Mouse (Mus musculus): ENCODE results near the gene Rab9. TPM values are rescaled to one million over a fixed set of nuclear protein-coding genes. Genes with fewer than 3 reads are reported as not detected.

Gene Rab9
- polyA plus RNA-seq, 1 experiment from 2014 or later, result 54.4 TPM

- Histone ChIP-seq H3K36me3 (ENCODE audit: control insufficient read depth, insufficient read depth, low read length) (no peaks in the 10 kb centered on the region), H3K27me3 (ENCODE audit: control insufficient read depth, insufficient read depth, low read length) (no peaks in the 10 kb centered on the region), H3K27ac (ENCODE audit: low read length) (no peak overlapping the region), H3K9me3 (replicated peaks; ENCODE audit: control insufficient read depth, low read length) (no peaks in the 10 kb centered on the region), H3K9ac (ENCODE audit: low read length) (no peak overlapping the region), H3K4me2 (ENCODE audit: low read depth, low read length) (no peak overlapping the region), H3K4me3 (replicated peaks; ENCODE audit: low read length) (no peak overlapping the region), H3K4me1 (ENCODE audit: control insufficient read depth, insufficient read depth, low read length) (no peaks in the 10 kb centered on the region)
- ATAC-seq (ENCODE audit: insufficient read depth, low FRiP score), result no peak
- 75% methylated on average over 3 of the region's 6 CpGs for WGBS
Observed at GRCm38 (mm10) chrX:166416196-166416595, 63.5 kb downstream of the Rab9 start.

GRCm38 (mm10) chrX:166407865-166408264 is 71.8 kb downstream of the Rab9 start:
- no peak overlapping the region for H3K27ac ChIP-seq (ENCODE audit: low read length)
- H3K4me2 ChIP-seq (ENCODE audit: low read depth, low read length), result no peak overlapping the region
- no peaks in the 10 kb centered on the region for H3K9me3 ChIP-seq (replicated peaks; ENCODE audit: control insufficient read depth, low read length)
- H3K36me3 ChIP-seq (ENCODE audit: control insufficient read depth, insufficient read depth, low read length), result no peaks in the 10 kb centered on the region
- no peaks in the 10 kb centered on the region for H3K4me1 ChIP-seq (ENCODE audit: control insufficient read depth, insufficient read depth, low read length)
- H3K27me3 ChIP-seq (ENCODE audit: control insufficient read depth, insufficient read depth, low read length), result no peaks in the 10 kb centered on the region; the same call in 1 of the 2 replicates
- no peak overlapping the region for H3K4me3 ChIP-seq (replicated peaks; ENCODE audit: low read length)
- H3K9ac ChIP-seq (ENCODE audit: low read length), result no peak overlapping the region
- no peak for ATAC-seq (ENCODE audit: insufficient read depth, low FRiP score)

Other genes with a start within 250 kb of the Rab9 start
- gene Gpm6b, start 241.0 kb downstream of the Rab9 start, polyA plus RNA-seq (2015; fragmentation: Nextera tagmentation; extraction: Ambion mirVana), result 39.0 and 39.6 TPM in 2 replicates
- gene Trappc2, start 39.3 kb downstream of the Rab9 start, polyA plus RNA-seq (2015; fragmentation: Nextera tagmentation; extraction: Ambion mirVana), result 26.8 and 31.4 TPM in 2 replicates
- 5.6 TPM in 2 replicates for gene Ofd1, start 39.2 kb downstream of the Rab9 start, polyA plus RNA-seq (2015; fragmentation: Nextera tagmentation; extraction: Ambion mirVana)
- 5.2 and 5.4 TPM in 2 replicates for gene Tceanc, start 38.7 kb upstream of the Rab9 start, polyA plus RNA-seq (2015; fragmentation: Nextera tagmentation; extraction: Ambion mirVana)
- 20.7 and 21.5 TPM in 2 replicates for gene Egfl6, start 105.9 kb upstream of the Rab9 start, polyA plus RNA-seq (2015; fragmentation: Nextera tagmentation; extraction: Ambion mirVana)